10 mouse cellular contexts compared by ENCODE assay signal in genomic region chr1:131351436-131351835, GRCm38 (mm10).
DNase-seq lines count a peak whose midpoint lies in the region; ATAC-seq lines count a peak whose summit lies in the region.
"Had no signal": no experiment of that assay in that cellular context is flagged by ENCODE, and none has a peak within 500 bp of the region (broad histone marks: within the 10 kb centered on the region; RNA-seq: fewer than 3 reads in every experiment).

No protein-coding gene starts in this region.

- intact Hi-C loops in heart, postnatal 25 days (cut with DNase I) = no loop called here

- H3K9me3 ChIP-seq in kidney, embryonic 14.5 days (ENCODE audit: control insufficient read depth, low read length) = no peaks in the 10 kb centered on the region
- no peaks in the 10 kb centered on the region for H3K9me3 ChIP-seq in forebrain, embryonic 12.5 days
- H3K9me3 ChIP-seq: embryonic facial prominence, embryonic 13.5 days; megakaryocyte, embryonic 14.5 days had no signal

- no peak overlapping the region for H3K4me3 ChIP-seq in kidney, embryonic 14.5 days (ENCODE audit: low read length)
- H3K4me3 ChIP-seq in forebrain, embryonic 12.5 days (replicated peaks) = no peak overlapping the region
- H3K4me3 ChIP-seq: embryonic facial prominence, embryonic 13.5 days; megakaryocyte, embryonic 14.5 days had no signal

- no peak for ATAC-seq in kidney, embryonic 14.5 days (ENCODE audit: low FRiP score, low TSS enrichment)
- ATAC-seq in forebrain, embryonic 12.5 days (ENCODE audit: low FRiP score) = peak; percentile 88

- no peak overlapping the region for H3K9ac ChIP-seq in kidney, embryonic 14.5 days (ENCODE audit: low read depth, low read length)
- no peak overlapping the region for H3K9ac ChIP-seq in forebrain, embryonic 12.5 days
- H3K9ac ChIP-seq: embryonic facial prominence, embryonic 13.5 days had no signal

- peak; percentile 24 to 46 for DNase-seq in kidney, postnatal 4 days
- peak; percentile 65 to 73 for DNase-seq in layer of hippocampus, postnatal 10 days (ENCODE audit: low spot score in 2 of 2)
- DNase-seq in right cerebral cortex, postnatal 25 days = peak; percentile 33
- DNase-seq in natural killer cell, adult 2 months (ENCODE audit: low spot score in 2 of 2) = no peak
- no peak for DNase-seq in kidney, adult 11 months
- DNase-seq in heart, postnatal 25 days (ENCODE audit: low spot score) = no peak

- no peaks in the 10 kb centered on the region for H3K27me3 ChIP-seq in kidney, embryonic 14.5 days (ENCODE audit: control insufficient read depth, insufficient read depth, low read length)
- H3K27me3 ChIP-seq in forebrain, embryonic 12.5 days = no peaks in the 10 kb centered on the region
- H3K27me3 ChIP-seq: embryonic facial prominence, embryonic 13.5 days; megakaryocyte, embryonic 14.5 days had no signal

- H3K27ac ChIP-seq in kidney, embryonic 14.5 days (ENCODE audit: low read depth, low read length) = no peak overlapping the region
- H3K27ac ChIP-seq in forebrain, embryonic 12.5 days = peak overlapping the region; percentile 71
- H3K27ac ChIP-seq: embryonic facial prominence, embryonic 13.5 days had no signal

- H3K4me2 ChIP-seq in kidney, embryonic 14.5 days (replicated peaks; ENCODE audit: low read depth, low read length) = no peak overlapping the region
- no peak overlapping the region for H3K4me2 ChIP-seq in forebrain, embryonic 12.5 days
- H3K4me2 ChIP-seq: embryonic facial prominence, embryonic 13.5 days had no signal

- H3K4me1 ChIP-seq in kidney, embryonic 14.5 days (ENCODE audit: control insufficient read depth, insufficient read depth, low read length) = no peaks in the 10 kb centered on the region
- H3K4me1 ChIP-seq in forebrain, embryonic 12.5 days = peaks cover 5% of the 10 kb centered on the region

- WGBS in kidney, embryonic 14.5 days = 59% methylated on average over 2 of the region's 2 CpGs
- 51% methylated on average over 2 of the region's 2 CpGs for WGBS in forebrain, embryonic 12.5 days

- peaks cover 29% of the 10 kb centered on the region for H3K36me3 ChIP-seq in kidney, embryonic 14.5 days (ENCODE audit: control insufficient read depth, insufficient read depth, low read length)
- H3K36me3 ChIP-seq in forebrain, embryonic 12.5 days (replicated peaks) = peaks cover 31% of the 10 kb centered on the region

Comparison
In these comparisons a context has a peak if more than half of its experiments do, and no peak if none do; other contexts are left out.
1. DNase-seq: peak in kidney, postnatal 4 days (2 of 2), layer of hippocampus, postnatal 10 days (2 of 2) and right cerebral cortex, postnatal 25 days (single experiment); none in natural killer cell, adult 2 months (0 of 2), kidney, adult 11 months (single experiment) and heart, postnatal 25 days (single experiment).